Mouse (Mus musculus): ENCODE results near the gene Prmt6. TPM values are rescaled to one million over a fixed set of nuclear protein-coding genes. Genes with fewer than 3 reads are reported as not detected.

Prmt6 gene
- 6.1 and 8.1 TPM in 2 replicates for polyA plus RNA-seq (2021; fragmentation: Nextera tagmentation)
- long read RNA-seq, experiment 1, transcript Prmt6-201 (1 exons, 2,450 nt), result major isoform, 26 of 35 reads
- long read RNA-seq, experiment 1, transcript Prmt6-202 (2 exons, 3,059 nt), result minor isoform, 8 of 35 reads
- long read RNA-seq, experiment 1, partial matches to known transcripts, result 1 of 35 reads
- long read RNA-seq, experiment 1, other reads (novel, unspliced or antisense), result 0 of 35 reads
- long read RNA-seq, experiment 2, transcript Prmt6-202 (2 exons, 3,059 nt), result minor isoform, 38 of 85 reads
- long read RNA-seq, experiment 2, transcript Prmt6-201 (1 exons, 2,450 nt), result major isoform, 46 of 85 reads
- long read RNA-seq, experiment 2, partial matches to known transcripts, result 1 of 85 reads
- long read RNA-seq, experiment 2, other reads (novel, unspliced or antisense), result 0 of 85 reads

GRCm38 (mm10) chr3:110250839-110251700 lies at the start of gene Prmt6:
TSS of gene Prmt6 (minus strand) at chr3:110250998.

Other genes with a start within 250 kb of the Prmt6 start
- gene Ntng1, start 107.0 kb downstream of the Prmt6 start, polyA plus RNA-seq (2021; fragmentation: Nextera tagmentation), result 9.2 and 14.4 TPM in 2 replicates